Mouse (Mus musculus): ENCODE measurements around the gene Ampd2. TPM values are rescaled to one million over a fixed set of nuclear protein-coding genes. Genes with fewer than 3 reads are reported as not detected.

Ampd2 gene
- polyA plus RNA-seq, 1 experiment: 188 TPM

DNA sequence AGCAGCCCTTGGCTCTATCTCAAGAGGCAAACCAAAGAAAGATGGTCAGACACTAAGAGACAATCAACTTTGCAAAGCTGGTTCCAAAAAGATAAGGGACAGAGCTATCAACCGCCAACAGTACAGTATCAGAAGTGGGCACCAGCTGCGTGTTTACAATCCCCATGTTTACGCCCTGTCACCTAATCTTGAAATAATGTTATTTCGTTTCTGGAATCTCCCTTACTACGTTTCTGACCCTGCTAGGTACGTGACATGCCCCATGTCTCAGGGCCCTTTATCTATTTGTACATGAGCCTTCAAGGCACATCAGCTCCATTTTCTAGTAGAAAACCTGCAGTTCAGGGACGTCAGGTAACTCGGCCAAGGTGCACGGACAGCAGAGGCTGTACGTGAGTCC is 10.3 kb upstream of the Ampd2 start:
- no peak for DNase-seq (ENCODE audit: extremely low spot score in 1 of 2, low spot score in 1 of 2)

DNA sequence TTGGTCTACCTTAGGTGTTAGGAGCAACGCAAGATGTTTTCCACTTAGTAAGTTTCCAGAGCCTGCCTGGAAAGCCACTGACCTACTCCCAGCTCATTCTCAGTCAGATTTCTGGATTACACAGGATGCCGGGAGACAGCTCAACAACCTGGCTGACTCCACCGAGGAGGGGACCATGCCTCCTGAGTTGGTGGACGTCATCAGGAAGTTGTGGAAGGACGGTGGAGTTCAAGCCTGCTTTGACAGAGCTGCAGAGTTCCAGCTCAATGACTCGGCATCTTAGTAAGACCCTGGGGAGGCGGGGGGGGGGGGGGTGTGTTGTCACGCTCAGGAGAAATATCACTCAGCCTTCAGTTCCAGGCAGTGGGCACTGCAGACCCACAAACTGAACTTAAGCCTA is 9.8 kb upstream of the Ampd2 start:
- DNase-seq (ENCODE audit: extremely low spot score in 1 of 2, low spot score in 1 of 2): no peak

- DNase-seq (ENCODE audit: extremely low spot score in 1 of 2, low spot score in 1 of 2): no peak
These were observed 8.7 kb upstream of the Ampd2 start for GRCm38 (mm10) chr3:108094976-108095760.

GRCm38 (mm10) chr3:108094146-108094545 is 7.7 kb upstream of the Ampd2 start:
- DNase-seq (ENCODE audit: extremely low spot score in 1 of 2, low spot score in 1 of 2): no peak

DNA sequence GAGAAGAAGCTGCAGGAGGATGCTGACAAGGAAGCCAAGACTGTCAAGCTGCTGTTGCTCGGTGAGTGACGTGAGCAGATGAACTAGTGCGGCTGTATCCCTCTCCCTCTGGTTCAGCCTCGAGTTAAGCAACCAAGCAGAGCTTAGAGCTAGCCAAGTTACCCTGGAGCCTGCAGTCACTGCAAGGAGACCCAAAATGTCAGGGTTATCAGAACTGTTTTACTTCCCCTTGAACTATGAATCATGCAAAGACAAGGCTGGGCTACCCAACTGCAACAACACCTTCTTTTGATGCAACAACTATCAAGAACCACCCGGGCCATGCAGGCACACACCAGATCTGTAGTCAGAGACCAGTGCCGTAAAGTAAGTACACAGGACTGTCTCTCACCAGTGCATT is 6.9 kb upstream of the Ampd2 start:
- DNase-seq (ENCODE audit: extremely low spot score in 1 of 2, low spot score in 1 of 2): no peak

- no peak for DNase-seq (ENCODE audit: extremely low spot score in 1 of 2, low spot score in 1 of 2)
These were observed 6.2 kb upstream of the Ampd2 start, which contains the start of gene Gnat2 for GRCm38 (mm10) chr3:108092536-108093115. Gnat2 (plus strand) TSS chr3:108092789.

GRCm38 (mm10) chr3:108092030-108092429 is 5.6 kb upstream of the Ampd2 start:
- DNase-seq (ENCODE audit: extremely low spot score in 1 of 2, low spot score in 1 of 2): no peak

DNA sequence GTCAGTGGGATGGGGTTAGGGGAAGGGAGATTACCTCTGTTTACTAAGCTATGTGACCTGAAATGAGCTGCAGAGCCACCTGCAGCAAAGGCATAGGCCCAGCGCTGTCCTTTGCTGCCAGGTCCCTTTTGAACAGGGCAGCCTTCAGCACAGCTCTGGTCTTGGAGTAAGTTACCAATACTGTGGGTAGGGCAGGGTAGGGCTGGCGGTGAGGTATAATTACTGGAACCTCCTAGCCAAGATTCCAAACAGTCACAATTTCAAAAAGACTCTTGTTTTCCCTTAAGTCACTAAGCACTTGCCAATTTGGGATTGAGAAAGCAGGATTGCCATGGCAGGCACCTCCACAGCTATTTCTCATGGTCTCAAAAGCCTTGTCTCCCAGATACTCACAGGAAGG is 4.1 kb upstream of the Ampd2 start:
- DNase-seq (ENCODE audit: extremely low spot score in 1 of 2, low spot score in 1 of 2): no peak

DNA sequence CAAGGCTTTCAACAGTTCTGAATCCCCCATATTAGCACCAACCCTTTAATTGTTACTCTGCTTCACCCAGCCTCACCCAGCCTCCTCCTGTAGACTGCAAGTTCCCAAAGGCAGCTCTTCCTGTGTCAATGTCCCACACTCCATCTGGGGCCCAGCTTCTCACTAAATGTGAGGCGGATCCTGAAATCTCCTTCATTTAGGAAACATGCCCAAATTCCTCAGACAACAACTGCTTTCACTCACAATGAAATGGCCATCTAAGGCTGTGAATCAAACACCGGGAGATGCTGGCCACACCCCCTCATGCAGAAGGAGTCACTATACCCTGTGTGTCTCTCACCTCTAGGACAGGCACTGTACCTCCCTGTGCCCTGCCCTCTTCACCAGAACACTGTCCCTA is 3.5 kb upstream of the Ampd2 start:
- DNase-seq (ENCODE audit: extremely low spot score in 1 of 2, low spot score in 1 of 2): peak in 1 of 2 experiments; percentile 47

DNA sequence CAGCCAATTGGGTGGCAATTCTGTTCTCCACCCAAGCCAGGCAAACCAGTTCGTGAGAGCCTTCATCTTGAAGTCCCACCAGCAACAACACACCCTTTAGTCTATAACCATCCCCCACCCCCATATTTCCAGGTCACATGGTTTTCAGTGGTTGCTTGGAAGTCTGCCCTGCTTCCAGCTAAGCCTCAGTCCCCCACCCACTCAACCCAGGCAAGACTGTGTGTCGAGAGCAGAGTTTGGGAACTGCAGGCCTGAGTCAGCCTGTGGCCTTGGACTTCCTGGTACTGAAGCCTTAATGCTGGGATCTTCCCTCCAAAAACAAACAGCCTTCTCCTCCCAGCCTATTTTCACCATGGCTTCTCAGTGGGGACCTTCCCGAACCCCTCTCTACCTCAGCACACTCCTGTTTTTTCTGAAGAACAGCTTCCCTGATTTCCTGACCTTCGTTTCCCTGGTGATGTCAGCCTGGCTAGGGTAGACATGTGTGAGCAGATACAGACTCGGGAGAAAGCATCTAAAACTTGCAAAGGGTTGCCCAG is 2.5 kb upstream of the Ampd2 start:
- peak in 1 of 2 experiments; percentile 55 for DNase-seq (ENCODE audit: extremely low spot score in 1 of 2, low spot score in 1 of 2)

DNA sequence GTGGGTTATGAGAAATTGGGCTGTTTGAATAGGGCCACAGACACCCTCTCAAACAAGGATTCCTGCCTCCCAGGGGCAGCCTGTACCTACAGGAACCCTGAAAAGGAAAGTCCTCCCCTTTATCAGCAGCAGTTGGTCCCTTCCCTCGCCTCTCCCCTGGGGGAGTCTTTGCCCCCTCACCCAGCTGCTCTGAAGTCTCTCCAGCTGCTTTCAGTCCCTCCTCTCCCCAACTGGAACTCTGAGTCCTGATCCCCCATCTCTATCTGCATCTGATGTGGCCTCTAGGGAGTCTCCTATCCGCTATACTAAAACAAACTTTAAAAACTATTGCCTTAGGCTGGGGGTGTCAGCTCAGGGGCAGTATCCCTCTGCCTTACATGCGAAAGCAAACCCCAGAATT is 878 bp upstream of the Ampd2 start:
- no peak for DNase-seq (ENCODE audit: extremely low spot score in 1 of 2, low spot score in 1 of 2)

DNA sequence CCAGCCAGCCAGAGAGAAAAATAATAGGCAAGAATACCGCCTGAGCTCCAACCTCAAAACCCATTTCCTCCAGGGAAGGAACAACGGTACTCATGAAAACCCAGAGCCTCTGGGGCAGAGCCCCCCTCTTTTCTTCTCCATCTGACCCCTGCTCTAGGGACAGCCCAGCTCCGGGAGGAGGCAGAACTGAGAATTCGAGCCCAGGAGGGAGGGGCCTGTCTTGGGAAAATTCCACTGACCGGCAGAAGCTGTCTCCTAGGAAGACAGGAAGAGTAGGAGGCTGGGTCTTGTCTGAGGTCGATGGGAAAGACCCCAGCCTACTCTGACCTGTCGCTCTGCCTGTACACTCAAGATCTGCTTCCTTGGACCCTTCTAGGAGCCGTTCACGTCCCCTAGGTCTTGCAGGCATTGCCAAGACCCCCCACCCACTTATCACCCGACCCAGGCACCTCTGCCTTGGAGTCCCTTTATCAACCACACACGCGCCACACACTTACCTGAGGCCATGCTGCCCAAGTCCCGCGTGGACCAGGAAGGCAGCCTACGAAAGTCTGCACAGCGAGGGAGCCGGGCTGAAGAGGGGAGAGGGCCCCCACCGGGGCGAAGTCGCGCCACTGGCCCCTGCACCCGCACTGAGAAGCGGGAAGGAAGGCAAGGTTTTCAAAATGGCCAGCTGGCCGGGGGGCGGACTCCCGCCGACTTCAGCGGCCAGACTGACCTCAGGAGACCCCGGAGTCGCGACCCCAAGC is 556 bp downstream of the Ampd2 start:
- DNase-seq (ENCODE audit: extremely low spot score in 1 of 2, low spot score in 1 of 2): peak in 1 of 2 experiments; percentile 50

- peak; percentile 75 to 92 for DNase-seq (ENCODE audit: extremely low spot score in 1 of 2, low spot score in 1 of 2)
These were observed 1.1 kb downstream of the Ampd2 start for GRCm38 (mm10) chr3:108085281-108085720.

GRCm38 (mm10) chr3:108084767-108085270 is 1.6 kb downstream of the Ampd2 start:
- no peak for DNase-seq (ENCODE audit: extremely low spot score in 1 of 2, low spot score in 1 of 2)

DNA sequence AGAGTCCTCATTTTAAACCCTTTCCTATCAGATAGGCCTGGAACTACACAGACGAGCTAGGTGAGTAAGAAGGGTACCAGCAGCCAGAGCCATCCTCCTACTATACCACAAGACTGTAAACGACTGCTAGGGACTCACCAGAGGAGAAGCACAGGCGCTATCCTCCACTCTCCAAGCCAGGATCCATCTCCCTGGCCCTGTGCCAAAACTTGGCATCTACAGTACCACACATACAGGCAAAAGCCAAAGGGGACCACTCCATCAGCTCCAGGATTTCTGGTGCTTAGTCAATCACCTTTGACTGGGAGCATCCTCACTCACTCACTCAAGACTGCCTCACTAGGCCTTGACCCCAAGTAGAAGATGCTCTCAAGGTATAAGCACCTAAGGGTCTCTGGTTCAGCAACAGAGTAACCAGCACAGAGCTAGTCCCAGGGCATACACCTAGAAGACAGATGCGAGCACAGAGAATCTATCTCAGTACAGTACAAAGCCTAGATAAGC is 2.5 kb downstream of the Ampd2 start:
- no peak for DNase-seq (ENCODE audit: extremely low spot score in 1 of 2, low spot score in 1 of 2)

GRCm38 (mm10) chr3:108083161-108083560 is 3.3 kb downstream of the Ampd2 start:
- no peak for DNase-seq (ENCODE audit: extremely low spot score in 1 of 2, low spot score in 1 of 2)

DNA sequence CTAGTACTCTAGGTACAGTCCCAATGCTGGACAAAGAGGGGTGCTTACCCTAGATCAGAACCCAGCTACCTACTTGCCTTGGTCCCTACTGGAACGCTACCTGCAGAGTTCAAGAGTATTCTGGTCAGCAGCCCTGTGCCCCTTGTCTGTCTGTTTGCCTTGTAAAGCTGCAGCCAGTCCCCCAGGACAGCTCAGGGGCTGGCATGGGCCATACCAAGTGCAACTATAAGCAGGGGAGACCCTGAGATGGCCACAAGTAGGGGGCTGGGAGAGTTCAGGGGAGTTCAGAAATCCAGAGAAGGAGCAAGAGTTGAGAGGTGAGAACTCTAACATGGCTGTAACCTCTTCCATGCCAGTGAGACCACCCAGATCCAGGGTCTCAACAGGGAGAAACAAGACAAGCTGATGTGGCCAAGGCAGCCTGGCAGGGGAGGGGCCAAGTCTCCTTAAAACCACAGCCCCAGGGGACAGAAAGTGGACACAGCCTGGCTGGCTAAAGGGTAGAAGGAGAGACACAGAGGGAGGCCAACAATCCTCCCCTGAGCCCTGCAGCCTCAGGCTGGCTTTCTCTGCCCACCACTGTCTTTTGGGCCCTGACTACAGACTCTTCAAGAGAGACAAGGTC is 4.1 kb downstream of the Ampd2 start:
- DNase-seq (ENCODE audit: extremely low spot score in 1 of 2, low spot score in 1 of 2): no peak

GRCm38 (mm10) chr3:108081681-108082080 is 4.8 kb downstream of the Ampd2 start:
- no peak for DNase-seq (ENCODE audit: extremely low spot score in 1 of 2, low spot score in 1 of 2)

DNA sequence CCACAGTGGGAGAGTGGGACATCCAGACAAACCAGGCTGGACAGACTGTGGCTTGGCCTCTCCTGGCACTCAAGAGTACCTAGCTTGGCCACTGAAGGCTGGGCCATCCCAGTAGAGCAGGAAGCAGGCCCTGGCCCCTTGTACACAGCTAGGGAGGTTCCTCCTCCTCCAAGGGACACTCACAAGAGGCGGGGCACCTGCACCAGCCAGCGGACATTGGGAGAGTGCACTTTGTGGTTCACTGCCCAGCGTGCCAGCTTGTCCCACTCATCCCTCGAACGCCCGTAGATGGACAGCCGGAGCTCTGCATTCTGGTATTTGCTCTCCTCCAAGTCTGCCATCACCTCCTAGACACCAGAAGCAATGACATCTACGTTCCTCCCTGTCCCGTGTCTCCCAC is 9.6 kb downstream of the Ampd2 start:
- no peak for DNase-seq (ENCODE audit: extremely low spot score in 1 of 2, low spot score in 1 of 2)

DNA sequence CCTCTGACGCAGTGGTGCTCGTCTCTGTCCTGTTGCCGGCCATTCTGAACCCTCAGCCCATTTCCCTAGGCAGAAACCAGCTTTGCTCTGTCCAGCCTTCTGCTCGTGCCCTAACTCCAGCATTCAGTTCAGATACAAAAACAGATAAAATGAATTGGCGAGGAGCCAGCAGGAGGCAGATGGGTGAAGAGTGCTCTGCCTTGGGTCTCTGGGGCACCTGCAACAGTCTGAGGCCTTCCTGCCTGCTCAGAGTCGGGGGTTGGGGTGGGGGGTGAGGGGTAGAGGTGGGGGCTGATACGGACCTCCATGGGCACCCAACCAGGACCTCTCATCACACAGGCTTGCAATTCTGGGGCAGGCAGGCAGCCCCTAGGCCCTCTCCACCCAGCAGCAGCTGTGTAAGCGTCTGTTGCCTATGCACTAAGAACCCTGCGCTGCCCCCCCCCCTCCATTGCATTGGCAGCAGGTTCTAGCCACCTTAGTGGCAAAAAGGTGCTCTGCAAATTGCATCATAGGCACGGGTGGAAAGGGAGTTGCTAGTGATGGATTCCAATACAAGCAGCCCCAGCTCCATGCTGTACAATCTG is 13.4 kb downstream of the Ampd2 start:
- DNase-seq (ENCODE audit: extremely low spot score in 1 of 2, low spot score in 1 of 2): no peak

All from frontal cortex, adult 2 months (tissue).